Mouse (Mus musculus) cerebellum, adult 2 months (tissue): ENCODE data around the gene Sema3c.
"Not testable (repeated sequence)": the region's sequence is repeated elsewhere in the genome, so short reads cannot be mapped to it uniquely, and the experiment has no call there.

Experiments used
- CTCF ChIP-seq: fragments of 200-500 bp; IDR thresholded peaks from 2 replicates; pipeline ENCODE4 v1.5.1; 2011; ENCODE audit warnings: low read depth, mild to moderate bottlenecking, control low read depth, low read length, moderate library complexity, borderline replicate concordance; ENCODE audit not compliant: insufficient read depth
- POLR2A ChIP-seq: fragments of 200-500 bp; IDR thresholded peaks from 2 replicates; pipeline ENCODE4 v1.6.1; 2011; ENCODE audit warnings: low read length, control low read depth, borderline replicate concordance; ENCODE audit not compliant: insufficient read depth

- TF ChIP-seq CTCF, POLR2A: not testable (repeated sequence)
These were observed 42.9 kb upstream of the Sema3c start for GRCm38 (mm10) chr5:17531165-17531564.
